Mouse (Mus musculus) lung, postnatal 0 days (tissue): ENCODE measurements at regions not wholly inside any gene's neighbourhood (a gene's known extent, or its start where the extent isn't known, plus 50 kb on each side); places are given as distances from the start of the nearest gene placed in this dataset.

Experiments
- CTCF ChIP-seq: IDR thresholded peaks from 2 replicates; pipeline ENCODE4 v1.5.1; 2016; ENCODE audit warnings: antibody characterized with exemption, mild to moderate bottlenecking
- EP300 ChIP-seq: IDR thresholded peaks from 2 replicates; pipeline ENCODE4 v1.6.1; 2016; ENCODE audit warnings: antibody characterized with exemption, mild to moderate bottlenecking, control low read depth

GRCm38 (mm10) chr9:112828602-112829001 is 592.9 kb upstream of the Arpp21 start:
- TF ChIP-seq EP300 (no peak), CTCF (no peak)
